Mouse (Mus musculus) cortical plate, adult 2 months (tissue): ENCODE measurements around the gene Syne3.

Experiments used
- CTCF ChIP-seq: fragments of 200-500 bp; IDR thresholded peaks from 2 replicates; pipeline ENCODE4 v1.5.1; 2011; ENCODE audit warnings: mild to moderate bottlenecking, control low read depth, low read length; ENCODE audit not compliant: insufficient read depth; ENCODE audit errors: extremely low read depth
- POLR2A ChIP-seq: fragments of 200-500 bp; IDR thresholded peaks from 2 replicates; pipeline ENCODE4 v1.6.1; 2011; ENCODE audit warnings: mild to moderate bottlenecking, low read length, control low read depth; ENCODE audit not compliant: insufficient read depth; ENCODE audit errors: extremely low read depth

GRCm38 (mm10) chr12:105048301-105048863, 38.8 kb upstream of the Syne3 start:
- no peak for TF ChIP-seq POLR2A
- TF ChIP-seq CTCF: no peak
